Mouse (Mus musculus): ENCODE measurements around the gene Irs4. TPM values are rescaled to one million over a fixed set of nuclear protein-coding genes. Genes with fewer than 3 reads are reported as not detected.

Gene Irs4
- polyA plus RNA-seq (2017; shearing (Covaris generic)) = not detected

GRCm38 (mm10) chrX:141724937-141725918 is at the start of gene Irs4:
TSS of gene Irs4 (minus strand) at chrX:141725263.

Other genes with a start within 250 kb of the Irs4 start
- not detected for gene Col4a5, start 249.9 kb downstream of the Irs4 start, polyA plus RNA-seq (2017; shearing (Covaris generic))
- not detected for gene Gm15294, start 150.0 kb upstream of the Irs4 start, polyA plus RNA-seq (2017; shearing (Covaris generic))

Data from naive thymus-derived CD4-positive, alpha-beta T cell, adult 5 months (primary cell).